ENCODE assay signal across 9 mouse cellular contexts in genomic region chr4:126325281-126325861, GRCm38 (mm10). TPM values are rescaled to one million over a fixed set of nuclear protein-coding genes. Genes with fewer than 3 reads are reported as not detected.
DNase-seq lines count a peak whose midpoint lies in the region; ATAC-seq and TF ChIP-seq lines count a peak whose summit lies in the region.
"Had no signal": no experiment of that assay in that cellular context is flagged by ENCODE, and none has a peak within 500 bp of the region (broad histone marks: within the 10 kb centered on the region; RNA-seq: fewer than 3 reads in every experiment).

Gene Tekt2, minus strand, starts transcription at chr4:126325688.

- intact Hi-C loops in heart, postnatal 14 days (cut with DNase I) = no loop called here

- peak within 1 kb of the TSS; percentile 9; the same call in 1 of the 2 replicates for H3K9ac ChIP-seq in ES-E14 (ENCODE audit: insufficient read depth, low read depth, low read length, poor library complexity, severe bottlenecking)
- no peak within 1 kb of the TSS; the same call in 1 of the 2 replicates for H3K9ac ChIP-seq in forebrain, postnatal 0 days
- peak within 1 kb of the TSS; percentile 32 for H3K9ac ChIP-seq in lung, postnatal 0 days (replicated peaks; ENCODE audit: low read depth)

- H3K27ac ChIP-seq in heart, embryonic 10.5 days = no peak within 1 kb of the TSS
- no peak within 1 kb of the TSS for H3K27ac ChIP-seq in ES-E14 (ENCODE audit: insufficient read depth, low read depth, low read length, poor library complexity, severe bottlenecking)
- peak within 1 kb of the TSS; percentile 45; the same call in 1 of the 2 replicates for H3K27ac ChIP-seq in forebrain, postnatal 0 days (ENCODE audit: low read depth, low read length)
- H3K27ac ChIP-seq in lung, postnatal 0 days (ENCODE audit: low read length) = no peak within 1 kb of the TSS

- no peaks in the 10 kb centered on the region for H3K36me3 ChIP-seq in heart, embryonic 10.5 days
- no peaks in the 10 kb centered on the region for H3K36me3 ChIP-seq in ES-E14 (ENCODE audit: control insufficient read depth, insufficient read depth, low read length, poor library complexity, severe bottlenecking)
- H3K36me3 ChIP-seq in forebrain, postnatal 0 days (ENCODE audit: insufficient read depth) = no peaks in the 10 kb centered on the region
- no peaks in the 10 kb centered on the region for H3K36me3 ChIP-seq in lung, postnatal 0 days (ENCODE audit: insufficient read depth, low read length)

- H3K4me2 ChIP-seq in forebrain, postnatal 0 days (ENCODE audit: low read depth) = peak within 1 kb of the TSS; percentile 21; the same call in 1 of the 2 replicates
- H3K4me2 ChIP-seq in lung, postnatal 0 days (replicated peaks; ENCODE audit: low read depth, low read length) = peak within 1 kb of the TSS; percentile 34

- in situ Hi-C loops in ES-E14 (cut with MboI; ENCODE audit: low sequenced_read_pairs in 2 of 2, unreplicated experiment in 2 of 2) = loop anchor here in 1 of 2 experiments (25.0 kb wide), 1 partner anchor 212 kb away; the partner anchor contains the start of gene Ago4

- 12% methylated on average over 23 of the region's 23 CpGs for WGBS in heart, embryonic 10.5 days
- 12% methylated on average over 23 of the region's 23 CpGs for WGBS in forebrain, postnatal 0 days
- WGBS in lung, postnatal 0 days = 14% methylated on average over 23 of the region's 23 CpGs

- peaks cover 29% of the 10 kb centered on the region for H3K4me1 ChIP-seq in heart, embryonic 10.5 days
- peaks cover 0 to 14% of the 10 kb centered on the region in 2 experiments; a peak in 2 of 4 replicates for H3K4me1 ChIP-seq in ES-E14 (ENCODE audit: control insufficient read depth in 2 of 2, insufficient read depth in 2 of 2, low read length in 2 of 2, poor library complexity in 1 of 2)
- H3K4me1 ChIP-seq in forebrain, postnatal 0 days (ENCODE audit: insufficient read depth) = peaks cover 6% of the 10 kb centered on the region
- 0 out of 2 replicates have a peak, but pooled peaks cover 6% of the 10 kb centered on the region for H3K4me1 ChIP-seq in lung, postnatal 0 days (ENCODE audit: insufficient read depth, low read depth, low read length)

- peak within 1 kb of the TSS; percentile 36 for H3K4me3 ChIP-seq in heart, embryonic 10.5 days
- H3K4me3 ChIP-seq in ES-E14 (ENCODE audit: insufficient read depth in 1 of 2, low read depth in 1 of 2, low read length in 2 of 2, poor library complexity in 1 of 2, severe bottlenecking in 1 of 2) = peak within 1 kb of the TSS; percentile 6 to 23; a peak in 2 of 4 replicates
- H3K4me3 ChIP-seq in forebrain, postnatal 0 days (ENCODE audit: low read depth, low read length) = no peak within 1 kb of the TSS
- no peak within 1 kb of the TSS; the same call in 1 of the 2 replicates for H3K4me3 ChIP-seq in lung, postnatal 0 days (ENCODE audit: low read depth, low read length)

- TF ChIP-seq EP300 in lung, postnatal 0 days (IDR thresholded peaks at IDR 0.05) = no peak

- no peak for DNase-seq in heart, embryonic 10.5 days (ENCODE audit: low spot score)
- no peak for DNase-seq in heart, postnatal 14 days
- no peak for DNase-seq in ES-E14 (ENCODE audit: low read depth, low spot score)
- no peak for DNase-seq in forebrain, postnatal 0 days
- DNase-seq in lung, postnatal 0 days (ENCODE audit: low spot score) = no peak
- no peak for DNase-seq in right cerebral cortex, postnatal 10 days (ENCODE audit: low spot score in 2 of 2)
- DNase-seq in adrenal gland, postnatal 36 days = no peak

- H3K9me3 ChIP-seq in heart, embryonic 10.5 days = no peaks in the 10 kb centered on the region
- no peaks in the 10 kb centered on the region for H3K9me3 ChIP-seq in ES-E14 (ENCODE audit: control insufficient read depth, insufficient read depth, low read depth, low read length)
- H3K9me3 ChIP-seq in forebrain, postnatal 0 days (ENCODE audit: low read length) = no peaks in the 10 kb centered on the region
- H3K9me3 ChIP-seq in lung, postnatal 0 days (ENCODE audit: low read length) = no peaks in the 10 kb centered on the region

- H3K27me3 ChIP-seq in heart, embryonic 10.5 days (ENCODE audit: insufficient read depth, poor library complexity, severe bottlenecking) = peaks cover 42% of the 10 kb centered on the region
- H3K27me3 ChIP-seq in forebrain, postnatal 0 days (ENCODE audit: insufficient read depth, low read length) = no peaks in the 10 kb centered on the region
- H3K27me3 ChIP-seq in lung, postnatal 0 days (replicated peaks; ENCODE audit: insufficient read depth, low read length) = no peaks in the 10 kb centered on the region

- no peak for TF ChIP-seq CTCF in forebrain, postnatal 0 days (IDR thresholded peaks at IDR 0.05; ENCODE audit: low read depth)
- no peak for TF ChIP-seq CTCF in lung, postnatal 0 days (IDR thresholded peaks at IDR 0.05)

- ATAC-seq in forebrain, postnatal 0 days = no peak
- ATAC-seq in lung, postnatal 0 days = peak; percentile 29; the same call in 1 of the 2 replicates
- no peak for ATAC-seq in activated CD4-positive, CD25-positive, alpha-beta regulatory T cell, adult 4 months

TF ChIP-seq in ES-E14, 5 proteins besides CTCF, POLR2A, EP300 and RAD21:
- TF ChIP-seq MAFK (IDR thresholded peaks at IDR 0.05; ENCODE audit: insufficient read depth, low read depth, low read length) (no peak), ZNF384 (IDR thresholded peaks at IDR 0.05; ENCODE audit: low read depth, low read length) (no peak), HCFC1 (IDR thresholded peaks at IDR 0.05; ENCODE audit: borderline replicate concordance, insufficient read depth, low read length) (no peak), ZC3H11A (IDR thresholded peaks at IDR 0.05; ENCODE audit: borderline replicate concordance, low read depth, low read length) (no peak), CHD2 (IDR thresholded peaks at IDR 0.05; ENCODE audit: low read depth, low read length) (no peak)

RNA-seq across cellular contexts. Expression of gene Tekt2, which starts in this region (rescaled TPM):
- polyA plus RNA-seq in heart, embryonic 10.5 days (2016; fragmentation: Nextera tagmentation; extraction: Ambion mirVana) = 0.47 and 0.62 TPM in 2 replicates
- under 1 TPM; 0.74 to 0.98 TPM for total RNA-seq in heart, postnatal 14 days (2021)
- 1.7 and 2.9 TPM in 2 replicates for total RNA-seq in ES-E14 (2012; rRNA removed)
- 2.1 and 3.4 TPM in 2 replicates for total RNA-seq in forebrain, postnatal 0 days (2014; rRNA removed)
- polyA plus RNA-seq in forebrain, postnatal 0 days (2015; fragmentation: Nextera tagmentation; extraction: Ambion mirVana) = 9.7 and 16.3 TPM in 2 replicates
- 14.6 and 15.7 TPM in 2 replicates for polyA plus RNA-seq in lung, postnatal 0 days (2015; fragmentation: Nextera tagmentation; extraction: Ambion mirVana)
- under 1 TPM in 1 of 2 experiments, not detected in 1; 0.33 TPM for polyA plus RNA-seq in activated CD4-positive, CD25-positive, alpha-beta regulatory T cell, adult 4 months (2017; shearing (Covaris generic))
- total RNA-seq in adrenal gland, postnatal 36 days (2021) = 1 to 10 TPM; 1.4 TPM
- total RNA-seq: MEL had no signal

Comparison
In these comparisons a context has a peak if more than half of its experiments do, and no peak if none do; other contexts are left out.
1. H3K4me3 ChIP-seq: peak in heart, embryonic 10.5 days (single experiment) and ES-E14 (2 of 2); none in forebrain, postnatal 0 days (single experiment) and lung, postnatal 0 days (single experiment).